Mouse (Mus musculus) cerebellum, adult 9-10 months (tissue): Measurements from ENCODE around the gene Gria4.
"Not testable (repeated sequence)": the region's sequence is repeated elsewhere in the genome, so short reads cannot be mapped to it uniquely, and the experiment has no call there.

Source experiments
- DNase-seq: peaks from one replicate; pipeline ENCODE4 v3.0.0; 2022

Gria4 gene

DNA sequence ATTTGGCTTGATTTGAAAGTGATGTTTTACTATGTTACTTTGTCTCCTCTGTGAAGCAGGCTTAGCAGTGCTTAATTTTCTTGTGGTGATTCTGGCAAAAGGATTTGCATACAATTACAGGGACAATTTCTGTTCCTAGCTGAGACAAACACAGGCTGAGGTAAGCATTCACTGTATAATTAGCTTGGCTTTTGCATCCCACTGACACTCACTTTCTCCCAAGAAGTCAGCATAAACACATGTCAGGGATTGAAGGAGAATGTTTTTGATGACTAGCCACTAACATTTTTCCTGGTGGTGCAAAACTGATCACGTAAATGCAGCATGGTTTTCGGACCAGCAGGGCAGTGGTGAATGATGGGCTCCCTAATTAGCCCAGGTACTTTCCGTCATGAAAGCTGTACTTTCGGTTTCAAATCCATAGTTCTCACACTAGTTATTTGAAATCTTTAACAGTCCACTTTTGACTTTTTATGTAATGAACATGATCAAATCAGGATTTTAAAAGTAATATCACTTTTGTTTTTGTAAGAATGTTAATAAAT lies 240.5 kb downstream of the Gria4 start:
- no peak for DNase-seq

DNA sequence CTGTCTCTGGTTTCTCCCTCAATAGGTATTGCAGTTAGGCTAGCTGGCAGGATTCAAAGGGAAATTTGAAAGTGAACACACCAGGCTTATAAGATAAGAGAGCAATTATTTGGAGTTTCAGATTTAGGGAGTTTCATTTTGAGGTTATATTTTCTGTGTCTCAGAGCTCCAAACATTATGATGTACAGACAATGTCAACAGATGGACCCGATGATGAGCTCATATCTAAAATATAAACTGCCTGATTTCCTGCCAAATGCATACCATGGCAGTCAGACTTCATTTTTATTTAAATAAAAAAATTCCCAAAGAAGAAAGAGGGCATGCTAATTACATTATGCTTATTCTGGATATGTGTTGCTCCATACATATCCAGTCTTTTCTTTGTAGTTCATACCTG lies 256.8 kb downstream of the Gria4 start:
- peak; percentile 81 for DNase-seq

DNA sequence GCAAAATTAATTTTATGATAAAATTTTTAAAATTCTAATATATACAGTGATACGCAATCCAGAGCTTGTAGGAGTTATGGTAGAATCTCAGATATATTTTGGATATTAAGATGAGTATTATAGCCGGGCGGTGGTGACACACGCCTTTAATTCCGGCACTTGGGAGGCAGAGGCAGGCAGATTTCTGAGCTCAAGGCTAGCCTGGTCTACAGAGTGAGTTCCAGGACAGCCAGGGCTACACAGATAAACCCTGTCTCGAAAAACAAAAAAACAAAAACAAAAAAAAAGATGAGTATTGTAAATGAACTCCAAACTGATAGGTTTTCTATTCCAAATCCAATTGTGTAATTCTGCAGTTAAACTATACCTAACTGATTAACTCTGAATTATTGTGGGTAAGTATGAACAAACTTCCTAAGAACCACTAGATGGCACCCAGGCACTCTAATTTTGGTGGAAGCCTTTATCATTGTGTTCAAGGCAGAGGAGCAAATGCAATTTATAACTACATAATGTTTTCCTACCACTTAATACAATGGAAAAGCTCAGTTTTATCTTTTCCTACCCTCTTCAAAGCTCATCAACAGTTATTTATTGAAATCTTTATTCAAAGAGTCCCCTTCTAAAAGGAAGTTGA lies 259.4 kb downstream of the Gria4 start:
- DNase-seq, result peak; percentile 77

DNA sequence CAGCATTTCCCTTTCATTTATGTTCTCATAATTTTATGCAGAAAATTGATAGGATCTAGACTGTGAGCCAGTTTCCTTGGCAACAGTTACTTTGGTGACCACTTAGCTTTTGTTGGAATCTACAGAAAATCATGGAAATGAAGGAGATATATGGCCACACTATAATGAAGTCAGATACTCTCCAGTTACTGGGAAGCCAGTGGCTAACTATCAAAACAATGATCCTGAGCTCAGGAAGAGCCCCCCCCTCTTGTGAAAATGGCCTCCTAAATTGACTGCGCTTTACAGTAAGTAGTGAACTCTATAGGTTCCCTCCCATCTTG lies 281.5 kb downstream of the Gria4 start:
- DNase-seq, result no peak

DNA sequence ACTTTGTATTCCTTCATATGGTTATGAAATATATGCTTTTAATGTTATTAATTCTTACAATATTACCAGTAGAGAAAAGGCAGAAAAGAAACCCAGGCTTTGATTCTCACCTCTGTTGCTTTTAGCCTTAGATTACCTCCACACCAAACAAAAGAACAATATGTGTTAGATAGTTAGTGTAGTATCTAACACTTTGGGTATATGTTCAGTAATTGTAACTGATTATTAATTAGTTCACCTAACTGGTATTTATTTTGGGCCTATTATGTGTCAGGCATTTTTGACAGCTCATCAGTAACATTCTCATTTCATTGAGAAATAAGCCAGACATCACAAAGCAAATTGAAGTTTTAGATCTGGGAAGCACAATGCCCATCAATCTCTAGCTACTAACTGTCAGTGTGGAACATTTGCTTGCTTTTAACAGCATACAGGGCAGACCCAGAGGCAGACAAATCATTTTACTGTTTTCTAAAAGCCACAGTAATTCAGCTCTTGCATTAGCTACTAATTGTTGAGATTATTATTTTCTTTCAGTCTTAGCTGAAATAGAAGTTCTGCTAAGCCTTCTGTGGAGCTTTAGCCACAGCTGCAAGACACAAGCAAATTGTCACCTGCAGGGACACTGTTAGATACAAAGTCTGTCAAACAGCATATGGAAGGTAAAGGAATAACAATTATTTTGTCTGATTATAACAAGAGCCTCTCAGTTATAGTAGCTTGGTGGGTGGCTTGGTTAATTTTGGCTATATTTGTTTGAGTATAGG lies 282.1 kb downstream of the Gria4 start:
- DNase-seq, result no peak

DNA sequence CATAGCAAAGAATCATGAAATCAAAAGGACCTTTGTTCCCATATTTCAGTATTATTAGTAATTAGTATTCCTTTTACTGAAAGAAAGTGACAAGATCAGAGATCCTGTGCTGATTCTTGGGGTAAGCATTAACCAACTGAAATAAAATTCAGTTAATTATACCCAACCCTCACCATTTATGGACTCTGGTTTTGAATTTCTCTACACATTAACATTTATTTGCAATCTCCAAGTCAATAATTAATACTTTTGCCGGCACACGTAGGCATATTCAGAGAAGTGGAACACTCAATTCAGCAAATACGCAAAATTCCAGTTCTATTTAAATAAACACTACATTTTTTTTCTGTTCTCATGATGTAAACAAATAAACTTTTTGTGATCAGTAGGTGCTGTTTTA lies 289.9 kb downstream of the Gria4 start:
- no peak for DNase-seq

- DNase-seq, result peak; percentile 20
Observed at GRCm38 (mm10) chr9:4505087-4505486, 290.9 kb downstream of the Gria4 start.

- no peak for DNase-seq
Observed at GRCm38 (mm10) chr9:4486428-4486827, 309.6 kb downstream of the Gria4 start.

DNA sequence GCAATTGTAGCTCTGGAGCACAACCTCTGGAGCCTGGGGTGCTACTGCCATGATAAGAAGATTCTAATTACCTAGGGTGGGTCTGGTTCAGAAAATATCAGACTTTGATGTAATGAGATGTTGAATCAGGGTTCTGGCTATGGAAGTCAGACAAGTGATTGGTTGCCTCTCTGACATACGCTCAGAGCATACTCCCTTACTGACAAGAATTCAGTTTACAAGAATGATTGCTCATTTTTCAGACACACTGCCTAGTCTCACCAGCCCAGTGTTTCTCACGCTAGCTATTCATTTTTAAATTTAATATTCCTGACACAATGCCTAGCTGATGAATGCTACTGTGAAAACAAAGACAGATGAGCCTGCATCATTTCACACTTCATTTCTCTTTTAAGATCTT lies 311.5 kb downstream of the Gria4 start:
- no peak for DNase-seq

DNA sequence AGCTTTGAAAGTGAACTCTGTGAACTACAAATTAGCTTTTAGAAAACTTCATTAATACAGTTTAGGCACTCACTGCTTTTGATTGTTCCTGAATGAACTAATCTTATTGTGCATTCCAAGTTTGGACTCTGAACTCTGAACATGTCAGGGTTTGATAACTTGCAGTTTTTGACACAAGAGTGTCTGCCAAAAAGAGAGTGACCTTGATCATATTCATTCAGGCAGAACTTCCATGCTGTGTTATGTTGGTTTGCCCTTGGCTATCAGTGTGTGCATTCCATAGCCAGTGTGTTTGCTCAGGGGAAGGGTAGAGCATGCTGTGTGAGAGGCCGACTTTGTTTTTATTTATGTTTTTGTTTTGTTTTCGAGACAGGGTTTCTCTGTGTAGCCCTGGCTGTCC lies 325.2 kb downstream of the Gria4 start:
- no peak for DNase-seq

- DNase-seq, result no peak
Observed at GRCm38 (mm10) chr9:4459456-4460070, 336.5 kb downstream of the Gria4 start.

DNA sequence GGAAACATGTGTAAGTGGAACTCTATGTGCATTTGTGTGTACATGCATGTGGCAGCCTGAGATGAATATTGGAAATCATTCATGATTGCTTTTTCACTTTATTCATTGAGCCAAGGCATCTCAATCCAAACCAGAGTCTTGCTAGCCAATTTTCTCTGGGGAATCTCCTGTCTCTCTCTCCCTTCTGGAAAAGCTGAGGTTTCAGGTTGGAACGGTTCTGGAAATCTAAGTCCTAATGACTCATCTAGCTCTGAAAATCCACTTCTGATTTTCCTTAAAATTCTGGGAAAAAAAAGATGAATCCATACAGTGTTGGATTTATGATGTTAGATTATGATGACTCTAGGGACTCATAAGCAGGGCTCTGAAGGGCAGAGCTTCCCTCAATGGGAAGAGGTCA lies 337.8 kb downstream of the Gria4 start:
- no peak for DNase-seq

DNA sequence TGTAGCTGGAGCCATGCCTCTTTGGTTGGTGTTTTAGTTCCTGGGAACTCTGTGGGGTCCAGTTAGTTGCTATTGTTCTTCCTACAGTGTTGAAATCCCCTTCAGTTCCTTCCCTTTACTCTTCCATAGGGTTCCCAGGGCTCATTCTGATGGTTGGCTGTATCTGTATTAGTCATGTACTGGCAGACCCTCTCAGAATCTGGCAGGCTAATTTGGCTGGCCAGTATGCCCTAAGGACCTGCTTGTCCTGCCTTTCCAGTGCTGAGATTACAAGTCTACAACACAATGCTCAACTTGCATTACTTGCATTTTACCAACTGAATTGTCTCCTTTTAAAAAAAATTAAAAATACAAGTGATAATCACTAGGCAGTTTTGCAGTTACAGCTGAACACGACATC lies 338.4 kb downstream of the Gria4 start:
- DNase-seq, result no peak

GRCm38 (mm10) chr9:4442908-4443307 lies 353.1 kb downstream of the Gria4 start:
- peak; percentile 23 for DNase-seq

DNA sequence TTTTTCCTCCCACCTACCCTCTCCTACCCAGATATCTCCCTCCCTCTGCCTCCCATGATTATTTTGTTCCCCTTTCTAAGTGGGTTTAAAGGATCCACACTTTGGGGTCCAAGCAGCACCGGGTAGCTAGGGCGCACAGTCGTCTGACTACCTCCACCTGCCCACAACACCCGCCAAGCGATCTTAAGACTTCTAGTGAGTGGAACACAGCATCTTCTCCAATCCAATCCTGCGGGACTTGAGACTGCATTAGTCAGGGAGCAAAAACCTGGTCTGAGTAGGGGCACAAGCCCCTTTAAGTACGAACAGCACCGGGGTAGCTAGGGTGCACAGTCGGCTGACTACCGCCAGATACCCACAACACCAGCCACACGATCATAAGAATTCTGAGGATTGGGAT lies 395.2 kb downstream of the Gria4 start:
- not testable (repeated sequence) for DNase-seq

DNA sequence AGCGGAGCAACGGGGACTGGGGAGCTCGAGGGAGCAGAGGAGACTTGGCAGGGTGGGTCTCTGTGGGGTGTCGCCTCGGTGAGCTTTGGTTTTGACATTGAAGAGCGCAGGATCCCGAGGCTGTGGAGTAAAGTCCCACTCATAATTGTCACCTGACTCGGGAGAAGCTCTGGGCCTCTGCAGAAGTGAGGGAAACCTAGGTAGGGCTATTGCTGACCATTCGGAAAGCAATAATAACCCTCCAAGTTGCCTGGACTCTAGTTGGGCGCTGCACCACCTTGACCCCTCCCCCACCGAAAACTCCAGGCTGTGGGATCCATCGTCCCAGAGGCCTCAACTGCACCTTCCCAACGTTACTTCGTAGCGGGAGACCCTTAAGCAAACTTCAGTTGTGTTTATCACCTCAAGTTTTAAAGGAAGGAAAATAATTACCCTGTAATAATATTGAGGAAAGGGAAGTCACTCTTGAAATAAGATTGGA lies 419.4 kb downstream of the Gria4 start:
- DNase-seq, result no peak

GRCm38 (mm10) chr9:4375828-4376639 lies 420.0 kb downstream of the Gria4 start, which contains the start of gene Msantd4:
Gene Msantd4 (plus strand): TSS chr9:4376562.
- DNase-seq, result peak; percentile 99
